Mouse (Mus musculus) spleen, adult 2 months (tissue): ENCODE measurements around the gene Parm1.

Experiments
- CTCF ChIP-seq: fragments of 200-500 bp; IDR thresholded peaks from 2 replicates; pipeline ENCODE4 v1.5.1; 2011; ENCODE audit warnings: mild to moderate bottlenecking, inconsistent platforms; ENCODE audit not compliant: insufficient read depth, insufficient read length, insufficient replicate concordance; ENCODE audit errors: extremely low read depth
- POLR2A ChIP-seq: fragments of 200-500 bp; IDR thresholded peaks from 2 replicates; pipeline ENCODE4 v1.6.1; 2011; ENCODE audit warnings: low read depth, low read length, inconsistent platforms

DNA sequence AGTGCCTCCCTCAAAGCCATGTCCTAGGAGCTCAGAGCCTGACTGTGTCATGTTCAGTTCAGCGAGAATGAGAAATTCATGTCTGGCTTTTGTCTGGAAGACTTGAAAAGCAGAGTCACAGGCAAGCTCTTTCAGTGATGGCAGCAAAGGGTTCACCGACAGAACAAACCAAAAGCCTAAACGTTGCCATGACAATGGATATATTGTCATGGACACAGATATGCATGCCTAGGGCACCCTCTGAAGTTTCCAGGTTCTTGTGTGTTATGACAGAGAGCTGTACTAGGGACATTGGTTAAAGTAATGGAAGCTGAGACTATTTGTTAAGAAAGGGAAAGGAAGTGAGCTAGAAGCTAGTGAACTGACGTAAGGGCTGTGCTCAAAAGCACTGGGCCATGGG lies 149.7 kb downstream of the Parm1 start:
- TF ChIP-seq CTCF (no peak), POLR2A (no peak)
